Mouse (Mus musculus) forebrain, embryonic 11.5 days (tissue): Measurements from ENCODE around the gene 9330161L09Rik. TPM values are rescaled to one million over a fixed set of nuclear protein-coding genes. Genes with fewer than 3 reads are reported as not detected.

Experiments
- ATAC-seq: fragments of 200-750 bp; cut with Nextera tagmentation; replicated peaks from 2 replicates; pipeline ENCODE4 v1.8.0; 2017; ENCODE audit warnings: moderate TSS enrichment; ENCODE audit not compliant: low FRiP score
- DNase-seq: peaks from one replicate; pipeline ENCODE4 v3.0.0-alpha.2; 2017; ENCODE audit warnings: low spot score
- H3K27ac ChIP-seq: fragments of 300-500 bp; sonication (generic); 2 replicates; pipeline ENCODE4 v1.5.1; 2014; ENCODE audit warnings: low read depth, low read length
- H3K27me3 ChIP-seq: fragments of 300-500 bp; sonication (generic); 2 replicates; pipeline ENCODE4 v1.6.1; 2014; ENCODE audit warnings: mild to moderate bottlenecking, low read length, mixed read lengths; ENCODE audit not compliant: control insufficient read depth, insufficient read depth
- H3K36me3 ChIP-seq: fragments of 300-500 bp; sonication (generic); 2 replicates; pipeline ENCODE4 v1.6.1; 2014; ENCODE audit warnings: mild to moderate bottlenecking, low read length, moderate library complexity, mixed read lengths; ENCODE audit not compliant: control insufficient read depth, insufficient read depth
- H3K4me1 ChIP-seq: fragments of 300-500 bp; sonication (generic); replicated peaks from 2 replicates; pipeline ENCODE4 v1.6.1; 2014; ENCODE audit warnings: low read length, mixed read lengths; ENCODE audit not compliant: control insufficient read depth, insufficient read depth
- H3K4me2 ChIP-seq: fragments of 300-500 bp; sonication (generic); 2 replicates; pipeline ENCODE4 v1.6.1; 2014; ENCODE audit warnings: low read depth, mild to moderate bottlenecking, low read length, moderate library complexity, mixed read lengths; ENCODE audit not compliant: severe bottlenecking
- H3K4me3 ChIP-seq: fragments of 300-500 bp; sonication (generic); 2 replicates; pipeline ENCODE4 v1.5.1; 2014; ENCODE audit warnings: low read depth, low read length
- H3K9ac ChIP-seq: fragments of 300-500 bp; sonication (generic); 2 replicates; pipeline ENCODE4 v1.6.1; 2014; ENCODE audit warnings: low read length
- H3K9me3 ChIP-seq: fragments of 300-500 bp; sonication (generic); 2 replicates; pipeline ENCODE4 v1.6.1; 2016; ENCODE audit warnings: low read length, mixed read lengths; ENCODE audit not compliant: control insufficient read depth
- WGBS: fragments of 180-500 bp; shearing (Covaris S2); extraction: QIAGEN DNeasy Blood & Tissue Kit; methylation state at CpG from one replicate; pipeline ENCODE4 v1.1.7; 2014; 5-methylcytosine and 5-hydroxymethylcytosine counted together
- polyA plus RNA-seq: library from polyadenylated mRNA; unstranded; fragments of >200 nt; fragmentation: Nextera tagmentation; extraction: Ambion mirVana; gene quantifications from 2 replicates; pipeline ENCODE4 v1.2.1, GENCODE M21; 2014

9330161L09Rik gene
- polyA plus RNA-seq, 1 experiment from 2014 or later = 1.2 TPM

GRCm38 (mm10) chr12:103376124-103376523, 31.5 kb downstream of the 9330161L09Rik start:
- 73% methylated on average over 5 of the region's 5 CpGs for WGBS
- Histone ChIP-seq H3K9ac (no peak overlapping the region), H3K27me3 (no peaks in the 10 kb centered on the region)

GRCm38 (mm10) chr12:103373530-103374236, 33.9 kb downstream of the 9330161L09Rik start:
- ATAC-seq = no peak
- 85% methylated on average over 8 of the region's 8 CpGs for WGBS
- Histone ChIP-seq H3K36me3 (no peaks in the 10 kb centered on the region), H3K27ac (no peak overlapping the region), H3K9ac (no peak overlapping the region), H3K4me3 (no peak overlapping the region), H3K4me2 (no peak overlapping the region), H3K9me3 (no peaks in the 10 kb centered on the region), H3K4me1 (no peaks in the 10 kb centered on the region), H3K27me3 (no peaks in the 10 kb centered on the region)
- DNase-seq = no peak

More at GRCm38 (mm10) chr12:103376124-103376523, 31.5 kb downstream of the 9330161L09Rik start:
- H3K9me3 ChIP-seq = no peaks in the 10 kb centered on the region
- no peak overlapping the region for H3K27ac ChIP-seq
- no peak for ATAC-seq
- no peaks in the 10 kb centered on the region for H3K4me1 ChIP-seq
- no peak overlapping the region for H3K4me2 ChIP-seq
- no peaks in the 10 kb centered on the region for H3K36me3 ChIP-seq
- no peak for DNase-seq
- H3K4me3 ChIP-seq = no peak overlapping the region

DNA sequence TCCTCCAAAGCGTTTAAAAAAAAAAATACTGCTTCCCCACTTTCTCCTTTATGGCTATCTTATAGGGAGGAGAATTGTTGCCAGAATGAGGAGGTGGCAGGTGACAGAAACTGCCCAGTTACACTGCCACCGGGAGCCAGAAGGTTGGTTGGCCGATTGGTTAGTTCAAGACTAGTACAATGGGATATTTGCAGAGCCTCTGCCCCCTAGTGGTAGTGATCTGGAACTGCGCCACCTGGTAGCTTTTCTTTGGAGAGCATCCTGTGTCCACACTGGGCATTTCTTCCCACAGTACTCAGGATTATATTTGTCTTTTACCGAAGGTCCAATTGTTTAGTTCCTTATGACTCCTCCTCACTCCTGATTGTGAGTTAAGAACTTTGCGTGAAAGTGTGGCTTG, 35.9 kb downstream of the 9330161L09Rik start:
- ATAC-seq = no peak
- DNase-seq = peak; percentile 84
- WGBS = 25% methylated on average over 6 of the region's 6 CpGs

GRCm38 (mm10) chr12:103370861-103371260, 36.8 kb downstream of the 9330161L09Rik start:
- Histone ChIP-seq H3K4me3 (no peak overlapping the region), H3K9ac (no peak overlapping the region), H3K4me1 (no peaks in the 10 kb centered on the region; the same call in 1 of the 2 replicates), H3K9me3 (no peaks in the 10 kb centered on the region), H3K4me2 (no peak overlapping the region), H3K27ac (no peak overlapping the region), H3K36me3 (no peaks in the 10 kb centered on the region), H3K27me3 (no peaks in the 10 kb centered on the region)
- no peak for ATAC-seq
- 78% methylated on average over 4 of the region's 4 CpGs for WGBS
- DNase-seq = no peak

More for the DNA sequence above, 35.9 kb downstream of the 9330161L09Rik start:
- Histone ChIP-seq H3K27me3 (no peaks in the 10 kb centered on the region), H3K4me2 (no peak overlapping the region), H3K27ac (no peak overlapping the region), H3K4me3 (no peak overlapping the region), H3K4me1 (no peaks in the 10 kb centered on the region; the same call in 1 of the 2 replicates), H3K9me3 (no peaks in the 10 kb centered on the region), H3K9ac (no peak overlapping the region), H3K36me3 (no peaks in the 10 kb centered on the region)

GRCm38 (mm10) chr12:103368777-103369176, 38.8 kb downstream of the 9330161L09Rik start:
- Histone ChIP-seq H3K36me3 (no peaks in the 10 kb centered on the region), H3K27ac (no peak overlapping the region), H3K9me3 (no peaks in the 10 kb centered on the region), H3K4me2 (no peak overlapping the region), H3K9ac (no peak overlapping the region), H3K4me3 (no peak overlapping the region), H3K4me1 (no peaks in the 10 kb centered on the region; the same call in 1 of the 2 replicates), H3K27me3 (no peaks in the 10 kb centered on the region)
- 83% methylated on average over 2 of the region's 2 CpGs for WGBS
- DNase-seq (no peak), ATAC-seq (no peak)

- no peaks in the 10 kb centered on the region for H3K27me3 ChIP-seq
- no peaks in the 10 kb centered on the region for H3K9me3 ChIP-seq
- 77% methylated on average over 7 of the region's 7 CpGs for WGBS
- no peaks in the 10 kb centered on the region for H3K36me3 ChIP-seq
- no peak overlapping the region for H3K9ac ChIP-seq
- H3K4me1 ChIP-seq = no peaks in the 10 kb centered on the region; the same call in 1 of the 2 replicates
- no peak overlapping the region for H3K27ac ChIP-seq
- no peak overlapping the region for H3K4me2 ChIP-seq
- H3K4me3 ChIP-seq = no peak overlapping the region
- ATAC-seq = no peak
- no peak for DNase-seq
Measured at GRCm38 (mm10) chr12:103368326-103368669, 39.3 kb downstream of the 9330161L09Rik start.

- peak; percentile 88 for DNase-seq
- Histone ChIP-seq H3K9me3 (no peaks in the 10 kb centered on the region), H3K27me3 (no peaks in the 10 kb centered on the region), H3K4me2 (peak overlapping the region; percentile 26; the same call in 1 of the 2 replicates), H3K27ac (no peak overlapping the region), H3K36me3 (no peaks in the 10 kb centered on the region), H3K4me3 (no peak overlapping the region), H3K9ac (no peak overlapping the region; the same call in 1 of the 2 replicates), H3K4me1 (no peaks in the 10 kb centered on the region; the same call in 1 of the 2 replicates)
- 17% methylated on average over 18 of the region's 18 CpGs for WGBS
- peak; percentile 72 for ATAC-seq
Measured at GRCm38 (mm10) chr12:103367620-103368325, 39.8 kb downstream of the 9330161L09Rik start.

GRCm38 (mm10) chr12:103367171-103367570, 40.4 kb downstream of the 9330161L09Rik start:
- DNase-seq = no peak
- H3K4me1 ChIP-seq = no peaks in the 10 kb centered on the region; the same call in 1 of the 2 replicates
- H3K4me2 ChIP-seq = no peak overlapping the region
- WGBS = 76% methylated on average over 2 of the region's 2 CpGs
- no peaks in the 10 kb centered on the region for H3K27me3 ChIP-seq
- ATAC-seq = no peak
- no peak overlapping the region for H3K9ac ChIP-seq
- H3K9me3 ChIP-seq = no peaks in the 10 kb centered on the region
- H3K27ac ChIP-seq = no peak overlapping the region
- H3K36me3 ChIP-seq = no peaks in the 10 kb centered on the region
- H3K4me3 ChIP-seq = no peak overlapping the region
